Mouse (Mus musculus) liver, adult 2 months (tissue): ENCODE measurements around the gene Pagr1a.

ENCODE experiments used
- CTCF ChIP-seq: fragments of 200-500 bp; IDR thresholded peaks from 2 replicates; pipeline ENCODE4 v1.5.1; 2011; ENCODE audit warnings: low read depth, low read length, control low read depth
- POLR2A ChIP-seq: fragments of 200-500 bp; IDR thresholded peaks from 2 replicates; pipeline ENCODE4 v1.6.1; 2011; ENCODE audit warnings: low read length, control low read depth; ENCODE audit not compliant: insufficient read depth; ENCODE audit errors: extremely low read depth

- TF ChIP-seq CTCF (no peak), POLR2A (no peak)
Observed at GRCm38 (mm10) chr7:127014993-127015392, 2.2 kb downstream of the Pagr1a start.
